7 mouse cellular contexts compared by ENCODE assay signal in the genomic region with DNA sequence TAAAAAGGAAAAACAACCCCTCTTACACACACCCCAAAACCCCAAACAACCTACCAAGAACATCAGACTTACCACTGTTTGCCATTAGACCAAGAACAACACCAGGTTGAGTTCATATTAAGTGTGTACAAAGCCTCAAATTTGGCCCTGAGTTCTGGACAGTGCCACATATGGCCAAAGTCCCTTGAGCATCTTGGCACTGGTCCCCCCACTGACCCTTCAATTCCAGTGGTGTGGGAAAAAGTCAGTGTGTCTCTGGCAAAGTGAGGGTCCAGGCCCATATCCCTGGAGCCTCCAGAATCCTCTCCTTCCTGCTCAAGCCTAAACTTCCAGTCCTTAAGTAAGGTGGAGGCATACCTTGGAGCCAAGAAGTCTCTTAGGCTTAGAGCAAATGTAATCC. TPM values are rescaled to one million over a fixed set of nuclear protein-coding genes. Genes with fewer than 3 reads are reported as not detected.
DNase-seq lines count a peak whose midpoint lies in the region; ATAC-seq and TF ChIP-seq lines count a peak whose summit lies in the region.

No protein-coding gene starts in this region.

- no peak for DNase-seq in lung, adult 2 months
- DNase-seq in forebrain, embryonic 14.5 days (ENCODE audit: low spot score) = no peak
- no peak for DNase-seq in limb, embryonic 11.5 days (ENCODE audit: low spot score)
- no peak for DNase-seq in gastrocnemius, adult 18-20 months (ENCODE audit: low spot score)
- no peak for DNase-seq in urinary bladder, adult 18-20 months (ENCODE audit: low spot score in 2 of 2)

- no peaks in the 10 kb centered on the region for H3K27me3 ChIP-seq in lung, embryonic 16.5 days (ENCODE audit: control insufficient read depth, insufficient read depth, low read depth, low read length)
- no peaks in the 10 kb centered on the region for H3K27me3 ChIP-seq in forebrain, embryonic 14.5 days (replicated peaks; ENCODE audit: control insufficient read depth, insufficient read depth, low read length)
- H3K27me3 ChIP-seq in limb, embryonic 11.5 days (ENCODE audit: control insufficient read depth, insufficient read depth, low read length) = no peaks in the 10 kb centered on the region
- H3K27me3 ChIP-seq in stomach, embryonic 14.5 days (ENCODE audit: control insufficient read depth, insufficient read depth, low read length) = no peaks in the 10 kb centered on the region

- H3K9me3 ChIP-seq in lung, embryonic 16.5 days (ENCODE audit: control insufficient read depth, low read length) = no peaks in the 10 kb centered on the region
- no peaks in the 10 kb centered on the region for H3K9me3 ChIP-seq in forebrain, embryonic 14.5 days (replicated peaks; ENCODE audit: control insufficient read depth, low read length)
- H3K9me3 ChIP-seq in limb, embryonic 11.5 days (ENCODE audit: control insufficient read depth, low read length) = no peaks in the 10 kb centered on the region
- no peaks in the 10 kb centered on the region for H3K9me3 ChIP-seq in stomach, embryonic 14.5 days (ENCODE audit: control insufficient read depth, low read depth, low read length)

- peaks cover 17% of the 10 kb centered on the region for H3K36me3 ChIP-seq in lung, embryonic 16.5 days (ENCODE audit: control insufficient read depth, insufficient read depth, low read length)
- H3K36me3 ChIP-seq in forebrain, embryonic 14.5 days (ENCODE audit: control insufficient read depth, insufficient read depth, low read length) = peaks cover 30% of the 10 kb centered on the region
- 0 out of 2 replicates have a peak, but pooled peaks cover 2% of the 10 kb centered on the region for H3K36me3 ChIP-seq in limb, embryonic 11.5 days (ENCODE audit: control insufficient read depth, insufficient read depth, low read length)
- H3K36me3 ChIP-seq in stomach, embryonic 14.5 days (ENCODE audit: control insufficient read depth, insufficient read depth, low read length) = peaks cover 17% of the 10 kb centered on the region

- H3K4me2 ChIP-seq in lung, embryonic 16.5 days (ENCODE audit: low read depth, low read length) = peak overlapping the region; percentile 88
- peak overlapping the region; percentile 69 for H3K4me2 ChIP-seq in forebrain, embryonic 14.5 days (ENCODE audit: low read length)
- peak overlapping the region; percentile 55 for H3K4me2 ChIP-seq in limb, embryonic 11.5 days (ENCODE audit: low read depth, severe bottlenecking)
- H3K4me2 ChIP-seq in stomach, embryonic 14.5 days (replicated peaks; ENCODE audit: low read depth, low read length) = peak overlapping the region; percentile 64

- H3K4me3 ChIP-seq in lung, embryonic 16.5 days (ENCODE audit: low read length) = peak overlapping the region; percentile 57
- no peak overlapping the region for H3K4me3 ChIP-seq in lung, adult 2 months (replicated peaks; ENCODE audit: extremely low read depth, low read depth, low read length)
- H3K4me3 ChIP-seq in forebrain, embryonic 14.5 days (ENCODE audit: low read depth, low read length) = peak overlapping the region; percentile 38
- H3K4me3 ChIP-seq in limb, embryonic 11.5 days (ENCODE audit: low read depth, low read length) = no peak overlapping the region; the same call in 1 of the 2 replicates
- H3K4me3 ChIP-seq in stomach, embryonic 14.5 days (ENCODE audit: low read depth, low read length) = 0 out of 2 replicates have a peak overlapping the region, but pooled peaks have one; percentile 30

- H3K27ac ChIP-seq in lung, embryonic 16.5 days (ENCODE audit: low read length) = peak overlapping the region; percentile 90
- 0 out of 2 replicates have a peak overlapping the region, but pooled peaks have one; percentile 83 for H3K27ac ChIP-seq in forebrain, embryonic 14.5 days (ENCODE audit: low read depth, low read length)
- no peak overlapping the region; the same call in 1 of the 2 replicates for H3K27ac ChIP-seq in limb, embryonic 11.5 days (replicated peaks; ENCODE audit: low read depth, low read length)
- peak overlapping the region; percentile 82; the same call in 1 of the 2 replicates for H3K27ac ChIP-seq in stomach, embryonic 14.5 days (ENCODE audit: low read length)

- H3K9ac ChIP-seq in lung, embryonic 16.5 days (ENCODE audit: low read length) = peak overlapping the region; percentile 83
- peak overlapping the region; percentile 86 for H3K9ac ChIP-seq in forebrain, embryonic 14.5 days (ENCODE audit: low read length)
- H3K9ac ChIP-seq in limb, embryonic 11.5 days (ENCODE audit: low read length) = peak overlapping the region; percentile 70
- H3K9ac ChIP-seq in stomach, embryonic 14.5 days (replicated peaks; ENCODE audit: low read depth, low read length) = peak overlapping the region; percentile 54; the same call in 1 of the 2 replicates

- no peak for TF ChIP-seq POLR2A in lung, adult 2 months (IDR thresholded peaks at IDR 0.05; ENCODE audit: borderline replicate concordance, extremely low read depth, low read depth, low read length)

- peaks cover 5% of the 10 kb centered on the region for H3K4me1 ChIP-seq in lung, embryonic 16.5 days (replicated peaks; ENCODE audit: control insufficient read depth, insufficient read depth, low read length)
- no peaks in the 10 kb centered on the region; the same call in 1 of the 2 replicates for H3K4me1 ChIP-seq in lung, adult 2 months (ENCODE audit: control insufficient read depth, insufficient read depth, low read length)
- H3K4me1 ChIP-seq in forebrain, embryonic 14.5 days (ENCODE audit: control insufficient read depth, insufficient read depth, low read length) = peaks cover 4% of the 10 kb centered on the region; the same call in 1 of the 2 replicates
- peaks cover 3% of the 10 kb centered on the region; the same call in 1 of the 2 replicates for H3K4me1 ChIP-seq in limb, embryonic 11.5 days (ENCODE audit: control insufficient read depth, insufficient read depth, low read length)
- peaks cover 2% of the 10 kb centered on the region; the same call in 1 of the 2 replicates for H3K4me1 ChIP-seq in stomach, embryonic 14.5 days (ENCODE audit: control insufficient read depth, insufficient read depth, low read length)

- TF ChIP-seq CTCF in lung, adult 2 months (IDR thresholded peaks at IDR 0.05; ENCODE audit: insufficient read depth, low read length) = no peak

- ATAC-seq in lung, embryonic 16.5 days (ENCODE audit: low read depth) = no peak
- ATAC-seq in forebrain, embryonic 14.5 days = no peak
- no peak for ATAC-seq in limb, embryonic 11.5 days (ENCODE audit: insufficient number of reproducible peaks, low FRiP score, low TSS enrichment, low read depth)
- no peak for ATAC-seq in stomach, embryonic 14.5 days (ENCODE audit: insufficient number of reproducible peaks, insufficient read depth, low FRiP score, low read depth)

RNA-seq across cellular contexts. Expression of a gene that starts 6.9 kb away (rescaled TPM):
- 7.2 and 7.3 TPM in 2 replicates for polyA plus RNA-seq in lung, embryonic 16.5 days (2015; fragmentation: Nextera tagmentation; extraction: Ambion mirVana)
- polyA plus RNA-seq in lung, adult 2 months (2012; rRNA removed) = 24.0 and 25.9 TPM in 2 replicates
- 10.6 and 11.3 TPM in 2 replicates for polyA plus RNA-seq in forebrain, embryonic 14.5 days (2014; fragmentation: Nextera tagmentation; extraction: Ambion mirVana)
- polyA plus RNA-seq in limb, embryonic 11.5 days (2014; fragmentation: Nextera tagmentation; extraction: Ambion mirVana) = 10.3 and 11.6 TPM in 2 replicates
- polyA plus RNA-seq in stomach, embryonic 14.5 days (2014; fragmentation: Nextera tagmentation; extraction: Ambion mirVana) = 11.6 and 12.7 TPM in 2 replicates
- total RNA-seq in gastrocnemius, adult 18-20 months (2021) = 10 to 100 TPM; 33.1 to 35.2 TPM

Comparison
In these comparisons a context has a peak if more than half of its experiments do, and no peak if none do; other contexts are left out.
1. H3K4me3 ChIP-seq: peak in lung, embryonic 16.5 days (single experiment), forebrain, embryonic 14.5 days (single experiment) and stomach, embryonic 14.5 days (single experiment); none in lung, adult 2 months (single experiment) and limb, embryonic 11.5 days (single experiment).
2. Peak in every context shown above with its lines, with median percentiles within 50 percentile points of each other: H3K4me2 ChIP-seq and H3K9ac ChIP-seq.